ENCODE assay signal across 10 mouse cellular contexts in genomic region chr2:34903652-34904405, GRCm38 (mm10). TPM values are rescaled to one million over a fixed set of nuclear protein-coding genes. Genes with fewer than 3 reads are reported as not detected.
DNase-seq lines count a peak whose midpoint lies in the region; ATAC-seq lines count a peak whose summit lies in the region.
"Had no signal": no experiment of that assay in that cellular context is flagged by ENCODE, and none has a peak within 500 bp of the region (broad histone marks: within the 10 kb centered on the region; RNA-seq: fewer than 3 reads in every experiment).

No protein-coding gene starts in this region.

- H3K36me3 ChIP-seq in hindbrain, embryonic 10.5 days, result 0 out of 2 replicates have a peak, but pooled peaks cover 3% of the 10 kb centered on the region
- no peaks in the 10 kb centered on the region for H3K36me3 ChIP-seq in hindbrain, embryonic 11.5 days (ENCODE audit: control insufficient read depth, insufficient read depth, low read length)
- H3K36me3 ChIP-seq in embryonic facial prominence, embryonic 14.5 days (ENCODE audit: control insufficient read depth, insufficient read depth, low read length), result no peaks in the 10 kb centered on the region; the same call in 1 of the 2 replicates
- H3K36me3 ChIP-seq in heart, embryonic 16.5 days (ENCODE audit: control insufficient read depth, insufficient read depth), result no peaks in the 10 kb centered on the region
- no peaks in the 10 kb centered on the region for H3K36me3 ChIP-seq in midbrain, embryonic 14.5 days (ENCODE audit: control insufficient read depth, insufficient read depth, low read length)

- WGBS in hindbrain, embryonic 10.5 days, result 78% methylated on average over 4 of the region's 4 CpGs
- whole genome bisulfite sequencing in hindbrain, embryonic 11.5 days, result 82% methylated on average over 4 of the region's 4 CpGs
- 82% methylated on average over 4 of the region's 4 CpGs for WGBS in embryonic facial prominence, embryonic 14.5 days
- WGBS in heart, embryonic 16.5 days, result 65% methylated on average over 4 of the region's 4 CpGs
- WGBS in midbrain, embryonic 14.5 days, result 78% methylated on average over 4 of the region's 4 CpGs

- H3K9me3 ChIP-seq in hindbrain, embryonic 10.5 days, result no peaks in the 10 kb centered on the region
- H3K9me3 ChIP-seq in hindbrain, embryonic 11.5 days (ENCODE audit: control insufficient read depth, low read length), result no peaks in the 10 kb centered on the region
- no peaks in the 10 kb centered on the region for H3K9me3 ChIP-seq in embryonic facial prominence, embryonic 14.5 days (ENCODE audit: control insufficient read depth, low read length)
- no peaks in the 10 kb centered on the region for H3K9me3 ChIP-seq in heart, embryonic 16.5 days (replicated peaks; ENCODE audit: control insufficient read depth, low read length)
- no peaks in the 10 kb centered on the region for H3K9me3 ChIP-seq in midbrain, embryonic 14.5 days (ENCODE audit: control insufficient read depth, low read length)

- no peak for DNase-seq in hindbrain, embryonic 10.5 days (ENCODE audit: low spot score)
- no peak for DNase-seq in hindbrain, embryonic 11.5 days (ENCODE audit: low spot score)
- no peak for DNase-seq in embryonic facial prominence, embryonic 14.5 days (ENCODE audit: low spot score)
- no peak for DNase-seq in midbrain, embryonic 14.5 days
- DNase-seq in kidney, postnatal 25 days, result no peak
- no peak for DNase-seq in adipocyte (ENCODE audit: low spot score)
- DNase-seq: embryo, embryonic 11 days; kidney, adult 18-20 months; lung, postnatal 36 days had no signal

- H3K27me3 ChIP-seq in hindbrain, embryonic 10.5 days (ENCODE audit: insufficient read depth, poor library complexity, severe bottlenecking), result peaks cover 17% of the 10 kb centered on the region
- no peaks in the 10 kb centered on the region for H3K27me3 ChIP-seq in hindbrain, embryonic 11.5 days (ENCODE audit: control insufficient read depth, insufficient read depth, low read length)
- H3K27me3 ChIP-seq in embryonic facial prominence, embryonic 14.5 days (replicated peaks; ENCODE audit: control insufficient read depth, insufficient read depth, low read length), result no peaks in the 10 kb centered on the region
- H3K27me3 ChIP-seq in heart, embryonic 16.5 days (ENCODE audit: control insufficient read depth, insufficient read depth, low read length), result no peaks in the 10 kb centered on the region
- no peaks in the 10 kb centered on the region for H3K27me3 ChIP-seq in midbrain, embryonic 14.5 days (ENCODE audit: control insufficient read depth, insufficient read depth, low read length)

- no peak for ATAC-seq in hindbrain, embryonic 11.5 days (ENCODE audit: low FRiP score)
- ATAC-seq in embryonic facial prominence, embryonic 14.5 days (ENCODE audit: low read depth), result no peak
- no peak for ATAC-seq in heart, embryonic 16.5 days (replicated peaks; ENCODE audit: extremely low read depth, insufficient read depth, low FRiP score)
- no peak for ATAC-seq in midbrain, embryonic 14.5 days (ENCODE audit: low FRiP score, low TSS enrichment)

- H3K27ac ChIP-seq in hindbrain, embryonic 10.5 days, result 0 out of 2 replicates have a peak overlapping the region, but pooled peaks have one; percentile 41
- no peak overlapping the region for H3K27ac ChIP-seq in hindbrain, embryonic 11.5 days (ENCODE audit: low read depth, low read length)
- no peak overlapping the region for H3K27ac ChIP-seq in embryonic facial prominence, embryonic 14.5 days (replicated peaks; ENCODE audit: low read depth, low read length)
- H3K27ac ChIP-seq in heart, embryonic 16.5 days (ENCODE audit: low read length), result peak overlapping the region; percentile 44; the same call in 1 of the 2 replicates
- peak overlapping the region; percentile 64 for H3K27ac ChIP-seq in midbrain, embryonic 14.5 days (replicated peaks; ENCODE audit: low read depth, low read length)

- H3K4me3 ChIP-seq in hindbrain, embryonic 10.5 days, result peak overlapping the region; percentile 43
- H3K4me3 ChIP-seq in hindbrain, embryonic 11.5 days (ENCODE audit: low read depth, low read length), result no peak overlapping the region
- no peak overlapping the region for H3K4me3 ChIP-seq in embryonic facial prominence, embryonic 14.5 days (ENCODE audit: low read depth, low read length)
- H3K4me3 ChIP-seq in heart, embryonic 16.5 days (ENCODE audit: low read length), result no peak overlapping the region
- no peak overlapping the region for H3K4me3 ChIP-seq in midbrain, embryonic 14.5 days (replicated peaks; ENCODE audit: low read depth, low read length)

- peaks cover 41% of the 10 kb centered on the region for H3K4me1 ChIP-seq in hindbrain, embryonic 10.5 days (replicated peaks)
- no peaks in the 10 kb centered on the region; the same call in 1 of the 2 replicates for H3K4me1 ChIP-seq in hindbrain, embryonic 11.5 days (replicated peaks; ENCODE audit: control insufficient read depth, insufficient read depth, low read length)
- H3K4me1 ChIP-seq in embryonic facial prominence, embryonic 14.5 days (ENCODE audit: control insufficient read depth, insufficient read depth, low read length), result peaks cover 10% of the 10 kb centered on the region
- H3K4me1 ChIP-seq in heart, embryonic 16.5 days (ENCODE audit: control insufficient read depth, insufficient read depth, low read length), result peaks cover 15% of the 10 kb centered on the region
- no peaks in the 10 kb centered on the region for H3K4me1 ChIP-seq in midbrain, embryonic 14.5 days (ENCODE audit: control insufficient read depth, insufficient read depth, low read length)

- no peak overlapping the region for H3K4me2 ChIP-seq in hindbrain, embryonic 11.5 days (replicated peaks; ENCODE audit: low read depth, low read length)
- H3K4me2 ChIP-seq in embryonic facial prominence, embryonic 14.5 days (ENCODE audit: low read depth, low read length), result peak overlapping the region; percentile 65; the same call in 1 of the 2 replicates
- H3K4me2 ChIP-seq in heart, embryonic 16.5 days (ENCODE audit: low read depth, low read length), result no peak overlapping the region; the same call in 1 of the 2 replicates
- peak overlapping the region; percentile 67 for H3K4me2 ChIP-seq in midbrain, embryonic 14.5 days (ENCODE audit: low read length)

- no peak overlapping the region for H3K9ac ChIP-seq in hindbrain, embryonic 11.5 days (ENCODE audit: low read depth, low read length)
- no peak overlapping the region for H3K9ac ChIP-seq in embryonic facial prominence, embryonic 14.5 days (ENCODE audit: low read depth, low read length)
- no peak overlapping the region for H3K9ac ChIP-seq in heart, embryonic 16.5 days (ENCODE audit: low read length)
- H3K9ac ChIP-seq in midbrain, embryonic 14.5 days (replicated peaks; ENCODE audit: low read length), result 0 out of 2 replicates have a peak overlapping the region, but pooled peaks have one; percentile 32

RNA-seq across cellular contexts. Expression of gene Phf19, which starts 10.0 kb away (rescaled TPM):
- polyA plus RNA-seq in hindbrain, embryonic 10.5 days (2016; fragmentation: Nextera tagmentation; extraction: Ambion mirVana), result 1.9 and 2.1 TPM in 2 replicates
- 1.7 and 2.3 TPM in 2 replicates for polyA plus RNA-seq in hindbrain, embryonic 11.5 days (2014; fragmentation: Nextera tagmentation; extraction: Ambion mirVana)
- 10.8 and 12.2 TPM in 2 replicates for polyA plus RNA-seq in embryonic facial prominence, embryonic 14.5 days (2014; fragmentation: Nextera tagmentation; extraction: Ambion mirVana)
- 2.1 and 2.6 TPM in 2 replicates for polyA plus RNA-seq in heart, embryonic 16.5 days (2015; fragmentation: Nextera tagmentation; extraction: Ambion mirVana)
- polyA plus RNA-seq in midbrain, embryonic 14.5 days (2014; fragmentation: Nextera tagmentation; extraction: Ambion mirVana), result 0.93 and 1.6 TPM in 2 replicates

RNA-seq across cellular contexts. Expression of gene Psmd5, which starts 29.1 kb away (rescaled TPM):
- 114 and 136 TPM in 2 replicates for polyA plus RNA-seq in hindbrain, embryonic 10.5 days (2016; fragmentation: Nextera tagmentation; extraction: Ambion mirVana)
- polyA plus RNA-seq in hindbrain, embryonic 11.5 days (2014; fragmentation: Nextera tagmentation; extraction: Ambion mirVana), result 118 TPM in 2 replicates
- 92.3 and 102 TPM in 2 replicates for polyA plus RNA-seq in embryonic facial prominence, embryonic 14.5 days (2014; fragmentation: Nextera tagmentation; extraction: Ambion mirVana)
- polyA plus RNA-seq in heart, embryonic 16.5 days (2015; fragmentation: Nextera tagmentation; extraction: Ambion mirVana), result 54.0 and 57.4 TPM in 2 replicates
- polyA plus RNA-seq in midbrain, embryonic 14.5 days (2014; fragmentation: Nextera tagmentation; extraction: Ambion mirVana), result 107 and 112 TPM in 2 replicates

RNA-seq across cellular contexts. Expression of gene Cutal, which starts 29.6 kb away (rescaled TPM):
- polyA plus RNA-seq in hindbrain, embryonic 10.5 days (2016; fragmentation: Nextera tagmentation; extraction: Ambion mirVana), result 0.16 TPM in 1 of 2 replicates, not detected in the other
- not detected in 2 replicates for polyA plus RNA-seq in hindbrain, embryonic 11.5 days (2014; fragmentation: Nextera tagmentation; extraction: Ambion mirVana)
- polyA plus RNA-seq in embryonic facial prominence, embryonic 14.5 days (2014; fragmentation: Nextera tagmentation; extraction: Ambion mirVana), result 0.09 TPM in 1 of 2 replicates, not detected in the other
- 0.20 and 0.32 TPM in 2 replicates for polyA plus RNA-seq in heart, embryonic 16.5 days (2015; fragmentation: Nextera tagmentation; extraction: Ambion mirVana)
- polyA plus RNA-seq in midbrain, embryonic 14.5 days (2014; fragmentation: Nextera tagmentation; extraction: Ambion mirVana), result 0.59 TPM in 1 of 2 replicates, not detected in the other

RNA-seq across cellular contexts. Expression of gene Traf1, which starts 57.7 kb away (rescaled TPM):
- 0.27 and 0.67 TPM in 2 replicates for polyA plus RNA-seq in hindbrain, embryonic 10.5 days (2016; fragmentation: Nextera tagmentation; extraction: Ambion mirVana)
- 0.28 and 0.40 TPM in 2 replicates for polyA plus RNA-seq in hindbrain, embryonic 11.5 days (2014; fragmentation: Nextera tagmentation; extraction: Ambion mirVana)
- 3.9 and 5.7 TPM in 2 replicates for polyA plus RNA-seq in embryonic facial prominence, embryonic 14.5 days (2014; fragmentation: Nextera tagmentation; extraction: Ambion mirVana)
- 2.7 and 3.3 TPM in 2 replicates for polyA plus RNA-seq in heart, embryonic 16.5 days (2015; fragmentation: Nextera tagmentation; extraction: Ambion mirVana)
- 0.87 and 3.3 TPM in 2 replicates for polyA plus RNA-seq in midbrain, embryonic 14.5 days (2014; fragmentation: Nextera tagmentation; extraction: Ambion mirVana)

Comparison
In these comparisons a context has a peak if more than half of its experiments do, and no peak if none do; other contexts are left out.
1. H3K27ac ChIP-seq: peak in hindbrain, embryonic 10.5 days (single experiment), heart, embryonic 16.5 days (single experiment) and midbrain, embryonic 14.5 days (single experiment); none in hindbrain, embryonic 11.5 days (single experiment) and embryonic facial prominence, embryonic 14.5 days (single experiment).
2. H3K4me2 ChIP-seq: peak in embryonic facial prominence, embryonic 14.5 days (single experiment) and midbrain, embryonic 14.5 days (single experiment); none in hindbrain, embryonic 11.5 days (single experiment) and heart, embryonic 16.5 days (single experiment).